Mouse (Mus musculus) stomach, postnatal 0 days (tissue): ENCODE measurements around the gene Golph3. TPM values are rescaled to one million over a fixed set of nuclear protein-coding genes. Genes with fewer than 3 reads are reported as not detected.

Experiments used
- ATAC-seq: fragments of 200-750 bp; cut with Nextera tagmentation; 2 replicates; pipeline ENCODE4 v1.8.0; 2017; ENCODE audit not compliant: low FRiP score, low TSS enrichment
- DNase-seq: peaks from one replicate; pipeline ENCODE4 v3.0.0-alpha.2; 2016; ENCODE audit warnings: low spot score
- H3K27ac ChIP-seq: fragments of 300-500 bp; sonication (generic); replicated peaks from 2 replicates; pipeline ENCODE4 v1.5.1; 2014; ENCODE audit warnings: mild to moderate bottlenecking, control low read depth
- H3K27me3 ChIP-seq: fragments of 300-500 bp; sonication (generic); 2 replicates; pipeline ENCODE4 v1.6.1; 2014; ENCODE audit warnings: low read length; ENCODE audit not compliant: control insufficient read depth, insufficient read depth
- H3K36me3 ChIP-seq: fragments of 300-500 bp; sonication (generic); 2 replicates; pipeline ENCODE4 v1.6.1; 2014; ENCODE audit warnings: low read length, mixed read lengths; ENCODE audit not compliant: control insufficient read depth, insufficient read depth
- H3K4me1 ChIP-seq: fragments of 300-500 bp; sonication (generic); replicated peaks from 2 replicates; pipeline ENCODE4 v1.6.1; 2014; ENCODE audit warnings: antibody characterized with exemption; ENCODE audit not compliant: control insufficient read depth, insufficient read depth
- H3K4me2 ChIP-seq: fragments of 300-500 bp; sonication (generic); replicated peaks from 2 replicates; pipeline ENCODE4 v1.6.1; 2014; ENCODE audit warnings: low read depth, mild to moderate bottlenecking, control low read depth, moderate library complexity
- H3K4me3 ChIP-seq: fragments of 300-500 bp; sonication (generic); 2 replicates; pipeline ENCODE4 v1.5.1; 2014; ENCODE audit warnings: low read depth, low read length, control low read depth
- H3K9ac ChIP-seq: fragments of 300-500 bp; sonication (generic); 2 replicates; pipeline ENCODE4 v1.6.1; 2014; ENCODE audit warnings: mild to moderate bottlenecking, low read length, control low read depth, mixed read lengths
- H3K9me3 ChIP-seq: fragments of 300-500 bp; sonication (generic); 2 replicates; pipeline ENCODE4 v1.6.1; 2016; ENCODE audit warnings: low read length; ENCODE audit not compliant: control insufficient read depth
- CTCF ChIP-seq: IDR thresholded peaks from 2 replicates; pipeline ENCODE4 v1.5.1; 2016; ENCODE audit warnings: antibody characterized with exemption, low read depth, mild to moderate bottlenecking, moderate library complexity
- EP300 ChIP-seq: optimal IDR thresholded peaks from 2 replicates; pipeline ENCODE3; 2016; ENCODE audit warnings: antibody characterized with exemption
- whole genome bisulfite sequencing: fragments of 180-500 bp; shearing (Covaris S2); extraction: QIAGEN DNeasy Blood & Tissue Kit; methylation state at CpG from one replicate; pipeline ENCODE4 v1.1.7; 2014; 5-methylcytosine and 5-hydroxymethylcytosine counted together
- polyA plus RNA-seq: library from polyadenylated mRNA; unstranded; fragments of >200 nt; fragmentation: Nextera tagmentation; extraction: Ambion mirVana; gene quantifications from 2 replicates; pipeline ENCODE4 v1.2.1, GENCODE M21; 2015

Golph3 gene
- polyA plus RNA-seq, 1 experiment from 2014 or later = 70.7 TPM

DNA sequence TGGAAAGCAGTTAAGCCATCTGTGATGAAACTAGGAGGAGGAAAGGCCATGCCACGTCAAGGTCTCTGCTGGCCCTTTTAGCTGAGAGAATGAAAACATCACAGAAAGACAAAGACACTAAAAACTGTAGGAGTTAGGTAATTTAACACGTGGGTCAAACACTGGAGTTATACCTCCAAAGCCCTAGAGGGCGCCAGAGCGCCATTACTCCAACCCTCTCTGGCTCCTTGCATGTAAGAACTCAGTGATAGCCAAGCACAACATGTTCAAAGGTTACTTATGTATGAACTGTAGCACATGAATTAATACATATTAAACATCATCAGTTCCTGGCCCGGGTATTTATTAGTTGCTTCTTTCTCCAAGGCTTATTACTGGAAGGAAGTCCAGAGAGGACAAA, 59.3 kb downstream of the Golph3 start:
- no peak overlapping the region for H3K9ac ChIP-seq
- ATAC-seq (no peak), DNase-seq (peak; percentile 74)
- H3K4me2 ChIP-seq = no peak overlapping the region
- H3K4me3 ChIP-seq = no peak overlapping the region
- H3K36me3 ChIP-seq = no peaks in the 10 kb centered on the region
- TF ChIP-seq CTCF (peak; percentile 74), EP300 (no peak)
- no peaks in the 10 kb centered on the region for H3K9me3 ChIP-seq
- WGBS = 55% methylated on average over 5 of the region's 5 CpGs
- H3K27ac ChIP-seq = no peak overlapping the region
- H3K4me1 ChIP-seq = peaks cover 5% of the 10 kb centered on the region
- no peaks in the 10 kb centered on the region for H3K27me3 ChIP-seq

DNA sequence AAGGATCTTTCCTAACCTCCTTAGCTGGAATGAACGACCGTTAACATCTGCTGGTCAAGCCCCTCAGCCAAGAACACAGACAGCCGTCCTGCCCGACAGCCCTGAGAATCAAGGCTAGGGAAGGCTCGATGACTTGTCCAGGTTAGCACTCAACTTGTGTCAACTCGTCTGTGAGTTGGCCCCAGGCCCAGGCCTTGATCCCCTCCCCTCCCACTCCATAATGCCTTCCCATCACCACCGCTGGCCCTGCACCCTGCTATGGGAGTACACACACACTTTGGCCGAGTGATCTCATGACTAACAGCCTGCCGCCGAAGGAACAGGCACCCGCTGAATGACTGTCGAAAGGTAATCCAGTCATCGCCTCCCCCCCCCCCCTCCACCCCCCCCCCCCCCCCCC, 63.4 kb downstream of the Golph3 start:
- TF ChIP-seq CTCF = no peak
- peaks cover 6% of the 10 kb centered on the region; the same call in 1 of the 2 replicates for H3K36me3 ChIP-seq
- no peak for ATAC-seq
- no peaks in the 10 kb centered on the region for H3K27me3 ChIP-seq
- WGBS = 65% methylated on average over 12 of the region's 13 CpGs
- no peak overlapping the region for H3K4me2 ChIP-seq
- H3K27ac ChIP-seq = no peak overlapping the region
- H3K4me3 ChIP-seq = no peak overlapping the region
- no peak for DNase-seq
- H3K4me1 ChIP-seq = no peaks in the 10 kb centered on the region
- no peak overlapping the region for H3K9ac ChIP-seq
- no peaks in the 10 kb centered on the region for H3K9me3 ChIP-seq

DNA sequence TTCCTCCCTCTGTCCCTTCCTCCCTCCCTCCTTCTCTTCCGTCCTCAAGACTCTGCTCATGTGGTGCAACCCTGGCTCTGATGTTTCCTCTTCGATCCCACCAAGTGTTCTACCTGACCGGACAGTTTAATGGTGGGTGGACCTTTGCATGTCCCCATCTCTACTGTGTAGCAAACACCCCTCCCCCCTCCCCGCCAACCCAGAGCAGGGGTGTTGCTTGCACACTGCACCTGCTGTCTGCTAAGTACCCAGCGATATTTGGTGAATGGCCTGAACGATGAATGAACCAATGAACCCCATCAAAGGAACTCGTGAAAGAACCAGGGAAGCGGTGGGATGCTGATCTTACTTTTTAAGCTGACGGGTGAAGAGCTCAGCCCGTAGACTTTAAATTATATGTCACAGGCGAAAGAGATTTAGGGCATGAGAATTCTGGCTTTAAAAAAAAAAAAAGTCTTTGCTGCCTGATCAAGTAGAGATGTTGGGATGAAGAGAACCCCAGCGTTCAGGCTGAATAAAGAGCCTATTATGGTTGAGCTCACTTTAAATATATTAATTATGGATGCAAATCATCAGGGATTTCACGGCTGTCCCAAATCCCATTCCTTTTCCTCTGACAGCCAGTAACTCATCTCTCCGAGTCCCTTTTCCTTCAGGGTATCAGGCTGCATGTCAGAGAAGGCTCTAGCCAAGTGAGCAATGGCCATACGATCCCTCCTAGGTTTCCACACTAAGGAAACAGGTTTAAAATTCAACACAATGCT, 67.7 kb downstream of the Golph3 start:
- Histone ChIP-seq H3K4me3 (no peak overlapping the region), H3K27me3 (no peaks in the 10 kb centered on the region), H3K9me3 (no peaks in the 10 kb centered on the region), H3K36me3 (peaks cover 6% of the 10 kb centered on the region; the same call in 1 of the 2 replicates), H3K9ac (no peak overlapping the region), H3K27ac (no peak overlapping the region), H3K4me2 (no peak overlapping the region), H3K4me1 (no peaks in the 10 kb centered on the region)
- DNase-seq (no peak), ATAC-seq (no peak)
- WGBS = 79% methylated on average over 15 of the region's 15 CpGs
- TF ChIP-seq EP300 (no peak), CTCF (no peak)

DNA sequence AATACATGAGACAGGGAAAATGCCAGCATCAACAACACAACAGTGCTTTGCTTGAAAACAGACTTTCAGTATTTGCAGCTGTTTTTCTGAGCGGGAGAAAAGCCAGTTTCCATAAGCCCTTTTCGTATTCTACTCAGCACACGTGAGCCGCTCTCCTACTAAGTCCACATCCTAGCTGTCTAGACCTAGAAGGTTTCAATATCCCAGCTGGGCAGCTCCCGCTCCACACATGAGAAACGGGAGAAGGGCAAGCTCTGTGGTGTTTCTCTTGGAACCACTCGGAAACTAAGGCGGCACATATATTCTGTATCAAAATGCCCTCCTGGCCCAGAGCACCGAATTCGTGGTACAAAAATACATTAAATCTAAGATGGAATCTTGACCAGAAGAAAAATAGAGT, 73.5 kb downstream of the Golph3 start:
- H3K9ac ChIP-seq = no peak overlapping the region
- no peak for DNase-seq
- no peaks in the 10 kb centered on the region for H3K9me3 ChIP-seq
- H3K4me1 ChIP-seq = no peaks in the 10 kb centered on the region
- WGBS = 89% methylated on average over 10 of the region's 10 CpGs
- no peak overlapping the region for H3K27ac ChIP-seq
- no peaks in the 10 kb centered on the region for H3K27me3 ChIP-seq
- H3K4me2 ChIP-seq = no peak overlapping the region
- no peak for ATAC-seq
- H3K36me3 ChIP-seq = 0 out of 2 replicates have a peak, but pooled peaks cover 6% of the 10 kb centered on the region
- TF ChIP-seq EP300 (no peak), CTCF (no peak)
- no peak overlapping the region for H3K4me3 ChIP-seq

- no peak overlapping the region for H3K9ac ChIP-seq
- ATAC-seq (peak; percentile 80), DNase-seq (peak; percentile 53)
- no peaks in the 10 kb centered on the region for H3K4me1 ChIP-seq
- no peak overlapping the region for H3K4me2 ChIP-seq
- H3K27ac ChIP-seq = no peak overlapping the region
- H3K9me3 ChIP-seq = no peaks in the 10 kb centered on the region
- H3K4me3 ChIP-seq = no peak overlapping the region
- 51% methylated on average over 6 of the region's 6 CpGs for WGBS
- H3K36me3 ChIP-seq = 0 out of 2 replicates have a peak, but pooled peaks cover 9% of the 10 kb centered on the region
- TF ChIP-seq EP300 (no peak), CTCF (no peak)
- no peaks in the 10 kb centered on the region for H3K27me3 ChIP-seq
Measured at GRCm38 (mm10) chr15:12397032-12397431, 75.8 kb downstream of the Golph3 start.

Other genes with a start within 250 kb of the Golph3 start
- gene Zfr, start 203.6 kb upstream of the Golph3 start, polyA plus RNA-seq = 40.5 and 52.9 TPM in 2 replicates
- gene Mtmr12, start 116.4 kb upstream of the Golph3 start, polyA plus RNA-seq = 6.8 and 7.3 TPM in 2 replicates
- 2.0 and 3.9 TPM in 2 replicates for gene 1810049J17Rik, start 449 bp downstream of the Golph3 start, polyA plus RNA-seq